Mouse (Mus musculus): ENCODE data around the gene Gm4969. TPM values are rescaled to one million over a fixed set of nuclear protein-coding genes. Genes with fewer than 3 reads are reported as not detected.
A peak's percentile ranks its signal among the peaks of the same experiment; 100 is the strongest.

The Gm4969 gene
- polyA plus RNA-seq, 1 experiment from 2014 or later = 0.30 TPM

DNA sequence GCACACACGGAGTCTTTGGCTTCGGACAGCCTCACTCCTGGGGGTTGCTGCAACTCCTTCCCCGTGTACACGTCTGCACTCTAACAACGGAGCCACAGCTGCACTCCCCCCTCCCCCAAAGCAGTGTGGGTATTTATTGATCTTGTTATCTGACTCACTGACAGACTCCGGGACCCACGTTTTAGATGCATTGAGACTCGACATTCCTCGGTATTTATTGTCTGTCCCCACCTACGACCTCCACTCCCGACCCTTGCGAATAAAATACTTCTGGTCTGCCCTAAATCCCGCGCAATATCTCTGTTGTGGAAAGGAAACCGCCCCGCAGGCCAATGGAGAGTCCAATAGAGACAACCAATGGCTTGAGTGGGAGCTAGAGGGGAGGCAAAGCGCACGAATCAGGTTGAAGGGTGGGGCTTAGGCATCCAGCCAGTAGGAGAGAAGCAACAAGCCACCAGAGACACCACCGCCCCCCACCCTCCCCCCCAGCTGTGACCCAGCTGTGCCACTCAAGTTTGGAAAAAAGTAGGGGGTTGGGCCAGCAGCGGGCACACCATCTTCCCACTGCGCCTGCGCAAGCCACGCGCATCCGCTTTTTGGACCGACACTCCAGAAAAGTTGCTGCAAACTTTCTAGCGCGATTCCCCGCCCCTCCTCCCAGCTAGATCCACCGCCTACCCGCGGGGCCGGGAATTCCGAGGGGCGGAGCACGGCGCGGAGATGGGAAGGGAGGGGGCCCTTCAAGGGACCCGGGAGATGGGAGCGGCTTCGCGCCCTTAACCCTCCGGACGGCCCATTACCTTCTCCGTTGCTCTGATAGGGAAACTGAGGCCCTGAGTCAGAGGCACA, 24.4 kb downstream of the Gm4969 start:
- Histone ChIP-seq H3K27ac (peak overlapping the region; percentile 82), H3K9me3 (replicated peaks) (no peaks in the 10 kb centered on the region), H3K4me1 (replicated peaks) (peaks cover 59% of the 10 kb centered on the region), H3K27me3 (peaks cover 91% of the 10 kb centered on the region), H3K9ac (peak overlapping the region; percentile 75), H3K36me3 (no peaks in the 10 kb centered on the region), H3K4me3 (replicated peaks) (peak overlapping the region; percentile 68), H3K4me2 (peak overlapping the region; percentile 97)
- DNase-seq (peak; percentile 79), ATAC-seq (ENCODE audit: low read depth) (peak; percentile 82)
- WGBS (ENCODE audit: insufficient replicate concordance) = under 1% methylated on average over 45 of the region's 45 CpGs

DNA sequence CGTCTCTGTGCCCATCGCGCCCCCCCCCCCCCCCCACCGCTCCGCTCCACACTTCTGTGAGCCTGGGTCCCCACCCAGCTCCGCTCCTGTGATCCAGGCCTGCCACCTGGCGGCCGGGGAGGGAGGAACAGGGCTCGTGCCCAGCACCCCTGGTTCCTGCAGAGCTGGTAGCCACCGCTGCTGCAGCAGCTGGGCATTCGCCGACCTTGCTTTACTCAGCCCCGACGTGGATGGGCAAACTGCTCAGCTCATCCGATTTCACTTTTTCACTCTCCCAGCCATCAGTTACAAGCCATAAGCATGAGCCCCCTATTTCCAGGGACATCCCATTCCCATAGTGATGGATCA, 25.0 kb downstream of the Gm4969 start:
- Histone ChIP-seq H3K9me3 (replicated peaks) (no peaks in the 10 kb centered on the region), H3K27me3 (peaks cover 88% of the 10 kb centered on the region), H3K4me1 (replicated peaks) (peaks cover 65% of the 10 kb centered on the region), H3K4me2 (peak overlapping the region; percentile 97), H3K36me3 (peaks cover 3% of the 10 kb centered on the region; the same call in 1 of the 2 replicates), H3K9ac (peak overlapping the region; percentile 75), H3K4me3 (replicated peaks) (peak overlapping the region; percentile 68), H3K27ac (peak overlapping the region; percentile 68)
- DNase-seq (peak; percentile 75), ATAC-seq (ENCODE audit: low read depth) (peak; percentile 60)
- under 1% methylated on average over 12 of the region's 15 CpGs for WGBS (ENCODE audit: insufficient replicate concordance)

DNA sequence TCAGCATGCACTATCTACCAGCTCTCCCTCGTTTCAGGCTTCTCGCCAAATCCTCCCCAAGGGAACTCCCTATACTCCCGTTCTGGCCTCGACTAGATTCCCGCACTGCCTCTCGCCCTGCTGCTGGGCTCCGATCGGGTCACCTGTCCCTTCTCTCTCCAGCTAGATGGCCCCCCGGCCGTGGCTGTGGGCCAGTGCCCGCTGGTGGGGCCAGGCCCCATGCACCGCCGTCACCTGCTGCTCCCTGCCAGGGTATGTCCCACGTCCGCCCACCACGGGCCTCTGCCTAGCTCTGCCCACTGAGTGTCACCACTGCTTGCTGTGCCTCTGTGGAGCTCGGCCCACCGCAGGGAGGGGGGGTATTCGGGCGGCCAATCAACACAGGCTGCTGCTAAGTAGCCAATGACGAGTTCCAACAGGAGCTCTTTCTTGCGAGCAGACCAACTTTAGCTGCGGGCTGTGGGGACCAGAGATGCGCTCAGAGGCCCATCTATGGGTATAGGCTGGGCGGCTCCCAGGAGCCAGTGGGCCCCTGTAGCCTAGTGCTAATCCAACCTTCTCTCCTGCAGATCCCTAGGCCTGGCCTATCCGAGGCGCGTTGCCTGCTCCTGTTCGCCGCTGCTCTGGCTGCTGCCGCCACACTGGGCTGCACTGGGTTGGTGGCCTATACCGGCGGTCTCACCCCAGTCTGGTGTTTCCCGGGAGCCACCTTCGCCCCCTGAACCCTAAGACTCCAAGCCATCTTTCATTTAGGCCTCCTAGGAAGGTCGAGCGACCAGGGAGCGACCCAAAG, 25.6 kb downstream of the Gm4969 start:
- Histone ChIP-seq H3K9me3 (replicated peaks) (no peaks in the 10 kb centered on the region), H3K9ac (peak overlapping the region; percentile 55), H3K4me3 (replicated peaks) (peak overlapping the region; percentile 68), H3K27me3 (peaks cover 85% of the 10 kb centered on the region), H3K36me3 (peaks cover 6% of the 10 kb centered on the region; the same call in 1 of the 2 replicates), H3K4me2 (peak overlapping the region; percentile 97), H3K4me1 (replicated peaks) (peaks cover 70% of the 10 kb centered on the region), H3K27ac (no peak overlapping the region)
- ATAC-seq (ENCODE audit: low read depth) (peak; percentile 47), DNase-seq (no peak)
- 9% methylated on average over 38 of the region's 38 CpGs for WGBS (ENCODE audit: insufficient replicate concordance)

DNA sequence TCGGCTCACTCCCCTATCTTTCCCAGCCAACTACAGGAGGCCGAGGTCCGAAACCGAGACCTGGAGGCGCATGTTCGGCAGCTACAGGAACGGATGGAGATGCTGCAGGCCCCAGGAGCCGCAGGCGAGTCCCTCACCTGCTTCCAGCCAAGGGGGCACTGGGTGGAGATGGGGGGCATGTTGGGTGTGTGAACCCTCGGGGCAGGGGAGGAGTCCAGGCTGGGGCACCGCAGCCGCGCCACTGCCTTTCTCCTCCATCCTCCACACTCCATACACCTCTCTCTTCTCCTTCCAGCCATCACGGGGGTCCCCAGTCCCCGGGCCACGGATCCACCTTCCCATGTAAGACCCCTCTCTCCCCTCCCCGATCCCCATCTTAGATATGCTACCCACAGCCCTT, 26.3 kb downstream of the Gm4969 start:
- H3K9ac ChIP-seq = 0 out of 2 replicates have a peak overlapping the region, but pooled peaks have one; percentile 46

DNA sequence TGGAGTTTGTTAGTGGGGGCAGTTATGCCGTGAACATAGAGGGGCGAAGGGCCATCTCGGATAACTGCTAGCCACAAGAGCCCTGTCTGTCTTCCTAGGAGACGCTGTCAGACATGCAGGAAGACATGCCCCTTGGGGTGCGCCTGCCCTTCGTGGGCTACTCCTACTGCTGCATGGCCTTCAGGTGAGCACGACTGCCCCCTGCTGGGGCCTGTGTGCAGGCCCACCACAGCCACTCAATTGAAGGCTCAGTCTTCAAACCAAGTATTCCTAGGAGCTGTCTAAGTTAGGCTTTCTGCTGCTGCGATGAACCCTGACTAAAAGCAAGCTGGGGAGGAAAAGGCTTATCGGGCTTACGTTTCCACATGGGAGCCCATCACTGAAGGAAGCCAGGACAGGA, 29.4 kb downstream of the Gm4969 start:
- no peaks in the 10 kb centered on the region for H3K9me3 ChIP-seq (replicated peaks)
- H3K36me3 ChIP-seq = peaks cover 6% of the 10 kb centered on the region; the same call in 1 of the 2 replicates
- peaks cover 79% of the 10 kb centered on the region for H3K27me3 ChIP-seq
- WGBS (ENCODE audit: insufficient replicate concordance) = 22% methylated on average over 10 of the region's 10 CpGs
- H3K4me2 ChIP-seq = no peak overlapping the region
- DNase-seq (peak; percentile 56), ATAC-seq (ENCODE audit: low read depth) (no peak)
- H3K9ac ChIP-seq = no peak overlapping the region
- no peak overlapping the region for H3K27ac ChIP-seq
- no peak overlapping the region for H3K4me3 ChIP-seq (replicated peaks)
- peaks cover 69% of the 10 kb centered on the region for H3K4me1 ChIP-seq (replicated peaks)

More for the DNA sequence above, 26.3 kb downstream of the Gm4969 start:
- no peak for DNase-seq
- H3K27me3 ChIP-seq = peaks cover 85% of the 10 kb centered on the region
- ATAC-seq (ENCODE audit: low read depth) = no peak
- H3K4me2 ChIP-seq = peak overlapping the region; percentile 97
- H3K9me3 ChIP-seq (replicated peaks) = no peaks in the 10 kb centered on the region
- no peak overlapping the region for H3K27ac ChIP-seq
- 23% methylated on average over 14 of the region's 17 CpGs for WGBS (ENCODE audit: insufficient replicate concordance)
- H3K36me3 ChIP-seq = peaks cover 6% of the 10 kb centered on the region; the same call in 1 of the 2 replicates
- peak overlapping the region; percentile 68; the same call in 1 of the 2 replicates for H3K4me3 ChIP-seq (replicated peaks)
- H3K4me1 ChIP-seq (replicated peaks) = peaks cover 69% of the 10 kb centered on the region

DNA sequence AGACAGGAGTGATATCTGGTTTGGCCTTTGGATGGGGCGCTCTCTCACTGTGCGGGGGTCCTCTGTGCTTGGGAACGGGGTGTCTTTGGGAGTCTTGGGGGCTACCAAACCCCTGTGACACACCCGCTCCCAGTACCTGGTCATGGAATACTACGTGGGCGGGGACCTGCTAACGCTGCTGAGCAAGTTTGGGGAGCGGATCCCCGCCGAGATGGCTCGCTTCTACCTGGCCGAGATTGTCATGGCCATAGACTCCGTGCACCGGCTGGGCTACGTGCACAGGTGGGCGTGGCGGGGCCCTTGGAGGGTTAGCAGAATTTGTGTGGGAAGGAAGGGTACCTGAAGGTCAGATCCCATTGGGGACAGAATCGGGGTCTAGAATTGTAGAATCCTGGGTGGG, 31.4 kb downstream of the Gm4969 start:
- Histone ChIP-seq H3K9ac (no peak overlapping the region), H3K27ac (no peak overlapping the region), H3K27me3 (peaks cover 78% of the 10 kb centered on the region), H3K9me3 (replicated peaks) (no peaks in the 10 kb centered on the region), H3K4me1 (replicated peaks) (peaks cover 69% of the 10 kb centered on the region), H3K36me3 (peaks cover 18% of the 10 kb centered on the region), H3K4me2 (peak overlapping the region; percentile 66), H3K4me3 (replicated peaks) (no peak overlapping the region)
- WGBS (ENCODE audit: insufficient replicate concordance) = 51% methylated on average over 18 of the region's 18 CpGs
- DNase-seq (no peak), ATAC-seq (ENCODE audit: low read depth) (no peak)

DNA sequence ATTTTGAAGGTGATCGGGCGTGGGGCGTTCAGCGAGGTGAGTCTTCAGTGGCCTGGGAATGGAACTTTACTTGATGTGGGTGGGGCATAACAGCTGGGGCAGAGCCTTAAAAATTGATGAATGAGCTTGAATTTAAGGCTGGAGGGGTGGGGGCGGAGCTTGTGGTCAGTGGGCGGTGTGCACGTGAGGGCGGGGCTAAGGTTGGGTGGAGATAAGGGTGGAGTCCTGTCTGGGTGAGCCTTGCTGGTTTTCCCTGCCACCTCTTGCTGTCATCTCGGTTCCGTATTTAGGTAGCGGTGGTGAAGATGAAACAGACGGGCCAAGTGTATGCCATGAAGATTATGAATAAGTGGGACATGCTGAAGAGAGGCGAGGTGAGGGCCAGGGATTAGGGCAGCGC, 32.1 kb downstream of the Gm4969 start:
- Histone ChIP-seq H3K27ac (no peak overlapping the region), H3K27me3 (peaks cover 72% of the 10 kb centered on the region), H3K4me1 (replicated peaks) (peaks cover 70% of the 10 kb centered on the region)

DNA sequence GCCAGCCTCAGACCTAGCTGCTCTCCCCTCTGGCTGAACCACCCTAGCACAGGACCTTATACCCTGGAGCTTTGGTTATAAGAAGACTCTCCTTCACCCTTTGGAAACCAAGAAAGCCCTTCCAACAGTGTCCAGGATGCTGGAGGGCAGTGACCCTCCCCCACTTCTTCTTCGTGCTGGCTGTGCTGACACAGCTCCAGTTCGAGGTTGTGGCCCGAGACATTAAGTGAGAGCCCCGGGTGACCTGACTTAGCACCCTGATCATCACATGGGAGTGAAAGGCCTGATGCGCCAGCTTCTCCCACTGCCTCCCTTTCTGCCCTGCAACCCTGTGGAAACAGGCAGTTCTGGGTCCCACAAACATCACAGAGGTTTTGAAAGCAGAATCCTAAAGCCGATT, 32.7 kb downstream of the Gm4969 start:
- Histone ChIP-seq H3K4me3 (replicated peaks) (peak overlapping the region; percentile 26), H3K27me3 (peaks cover 72% of the 10 kb centered on the region), H3K9ac (0 out of 2 replicates have a peak overlapping the region, but pooled peaks have one; percentile 6), H3K4me1 (replicated peaks) (peaks cover 70% of the 10 kb centered on the region), H3K36me3 (peaks cover 30% of the 10 kb centered on the region), H3K9me3 (replicated peaks) (no peaks in the 10 kb centered on the region), H3K27ac (peak overlapping the region; percentile 61), H3K4me2 (peak overlapping the region; percentile 66)
- WGBS (ENCODE audit: insufficient replicate concordance) = 11% methylated on average over 6 of the region's 6 CpGs
- ATAC-seq (ENCODE audit: low read depth) (no peak), DNase-seq (no peak)

More for the DNA sequence above, 32.1 kb downstream of the Gm4969 start:
- WGBS (ENCODE audit: insufficient replicate concordance) = 5% methylated on average over 14 of the region's 14 CpGs
- Histone ChIP-seq H3K9me3 (replicated peaks) (no peaks in the 10 kb centered on the region), H3K9ac (no peak overlapping the region), H3K4me3 (replicated peaks) (peak overlapping the region; percentile 36), H3K36me3 (peaks cover 25% of the 10 kb centered on the region), H3K4me2 (peak overlapping the region; percentile 66)
- DNase-seq (peak; percentile 76), ATAC-seq (ENCODE audit: low read depth) (peak; percentile 74)

DNA sequence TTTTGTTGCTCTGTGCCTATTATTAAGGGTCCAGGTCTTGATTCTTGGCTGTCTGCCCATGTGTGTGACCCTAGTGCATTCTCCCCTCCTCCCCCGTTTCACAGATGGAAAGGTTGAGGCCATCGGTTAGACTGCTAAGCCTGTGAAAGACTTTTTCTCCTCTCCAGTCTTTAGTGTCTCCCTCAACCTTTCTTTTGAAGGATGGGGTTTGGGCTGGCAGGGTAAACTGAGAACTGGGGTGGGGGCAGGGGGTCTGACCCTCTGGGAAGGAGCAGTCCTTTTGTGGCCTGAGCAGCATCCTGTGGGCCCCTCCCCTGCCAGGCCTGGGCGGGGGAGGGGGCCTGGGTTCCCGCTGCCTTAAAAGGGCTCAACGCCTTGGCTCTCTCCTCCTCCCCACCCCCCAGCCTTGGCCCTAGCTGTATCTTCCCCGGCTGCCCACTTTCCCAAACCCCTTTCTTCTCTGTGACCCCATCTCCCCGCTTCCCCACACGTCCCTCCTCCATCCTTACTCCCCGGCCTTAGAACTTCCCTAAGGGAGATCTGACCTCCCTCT, 33.2 kb downstream of the Gm4969 start:
- Histone ChIP-seq H3K36me3 (peaks cover 35% of the 10 kb centered on the region), H3K4me3 (replicated peaks) (peak overlapping the region; percentile 22; the same call in 1 of the 2 replicates), H3K4me2 (peak overlapping the region; percentile 66; the same call in 1 of the 2 replicates), H3K27me3 (peaks cover 72% of the 10 kb centered on the region), H3K27ac (peak overlapping the region; percentile 61), H3K4me1 (replicated peaks) (peaks cover 74% of the 10 kb centered on the region), H3K9me3 (replicated peaks) (no peaks in the 10 kb centered on the region), H3K9ac (0 out of 2 replicates have a peak overlapping the region, but pooled peaks have one; percentile 6)
- DNase-seq (no peak), ATAC-seq (ENCODE audit: low read depth) (no peak)
- WGBS (ENCODE audit: insufficient replicate concordance) = 15% methylated on average over 9 of the region's 9 CpGs

DNA sequence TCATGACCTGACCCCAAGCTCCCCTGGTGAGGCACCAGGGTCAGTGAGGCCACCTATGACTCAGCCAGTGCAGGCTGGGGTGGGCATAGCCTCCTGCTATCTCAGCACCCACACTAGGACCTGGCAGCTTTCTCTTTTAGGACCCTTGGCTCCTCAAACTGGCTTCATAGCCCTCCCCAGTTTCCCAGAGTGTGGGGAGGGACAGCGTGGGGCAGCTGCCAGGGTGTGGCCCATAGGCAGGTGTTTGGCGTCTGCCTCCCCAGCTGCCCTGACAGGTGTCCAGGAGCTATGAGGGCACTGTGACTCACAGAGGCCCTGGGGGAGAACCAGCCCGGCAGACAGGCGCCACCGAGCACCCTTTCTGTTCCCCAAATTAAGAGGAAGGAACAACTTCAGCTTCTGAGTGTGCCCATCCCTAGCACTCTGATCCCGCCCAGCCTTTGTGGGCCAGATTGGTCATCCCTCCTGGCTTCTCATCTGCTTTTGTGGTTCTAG, 33.8 kb downstream of the Gm4969 start:
- Histone ChIP-seq H3K4me2 (peak overlapping the region; percentile 30; the same call in 1 of the 2 replicates), H3K27ac (no peak overlapping the region; the same call in 1 of the 2 replicates), H3K27me3 (peaks cover 71% of the 10 kb centered on the region), H3K4me3 (replicated peaks) (peak overlapping the region; percentile 22), H3K9me3 (replicated peaks) (no peaks in the 10 kb centered on the region), H3K9ac (peak overlapping the region; percentile 41), H3K4me1 (replicated peaks) (peaks cover 75% of the 10 kb centered on the region), H3K36me3 (peaks cover 42% of the 10 kb centered on the region)
- no peak for ATAC-seq (ENCODE audit: low read depth)
- no peak for DNase-seq
- 28% methylated on average over 6 of the region's 6 CpGs for WGBS (ENCODE audit: insufficient replicate concordance)

All from liver, embryonic 13.5 days (tissue).